Mouse (Mus musculus) cerebellum, adult 2 months (tissue): ENCODE measurements around the gene Nlrp9c. TPM values are rescaled to one million over a fixed set of nuclear protein-coding genes. Genes with fewer than 3 reads are reported as not detected.
"Not testable (repeated sequence)": the region's sequence is repeated elsewhere in the genome, so short reads cannot be mapped to it uniquely, and the experiment has no call there.

ENCODE experiments used
- DNase-seq, 2 experiments: peaks; one replicate each; pipeline ENCODE4 v3.0.0; 2021
- H3K27ac ChIP-seq: fragments of 200-500 bp; 2 replicates; pipeline ENCODE4 v1.5.1; 2012; ENCODE audit warnings: low read length, control low read depth, inconsistent platforms; ENCODE audit not compliant: insufficient read depth
- H3K27me3 ChIP-seq: fragments of 200-500 bp; 2 replicates; pipeline ENCODE4 v1.6.1; 2012; ENCODE audit warnings: inconsistent platforms, mild to moderate bottlenecking, low read length, moderate library complexity; ENCODE audit not compliant: control insufficient read depth, insufficient read depth
- H3K4me1 ChIP-seq: fragments of 200-500 bp; 2 replicates; pipeline ENCODE4 v1.6.1; 2011; ENCODE audit warnings: low read length; ENCODE audit not compliant: control insufficient read depth, insufficient read depth
- H3K4me3 ChIP-seq: fragments of 200-500 bp; replicated peaks from 2 replicates; pipeline ENCODE3; 2011; ENCODE audit warnings: mild to moderate bottlenecking, low read depth, low read length, control low read depth; ENCODE audit not compliant: insufficient read depth
- CTCF ChIP-seq: fragments of 200-500 bp; IDR thresholded peaks from 2 replicates; pipeline ENCODE4 v1.5.1; 2011; ENCODE audit warnings: low read depth, mild to moderate bottlenecking, control low read depth, low read length, moderate library complexity, borderline replicate concordance; ENCODE audit not compliant: insufficient read depth
- POLR2A ChIP-seq: fragments of 200-500 bp; IDR thresholded peaks from 2 replicates; pipeline ENCODE4 v1.6.1; 2011; ENCODE audit warnings: low read length, control low read depth, borderline replicate concordance; ENCODE audit not compliant: insufficient read depth
- WGBS: fragments of 180-500 bp; shearing (Covaris S2); methylation state at CpG from one replicate; pipeline ENCODE4 v1.1.7; 2018; 5-methylcytosine and 5-hydroxymethylcytosine counted together
- polyA plus RNA-seq: library from polyadenylated mRNA; depleted of rRNA; stranded (reverse); fragments of >200 nt; gene quantifications from 2 replicates; pipeline ENCODE4 v1.2.3, GENCODE M21; 2012; rRNA removed

The Nlrp9c gene
- polyA plus RNA-seq: not detected in 2 replicates

DNA sequence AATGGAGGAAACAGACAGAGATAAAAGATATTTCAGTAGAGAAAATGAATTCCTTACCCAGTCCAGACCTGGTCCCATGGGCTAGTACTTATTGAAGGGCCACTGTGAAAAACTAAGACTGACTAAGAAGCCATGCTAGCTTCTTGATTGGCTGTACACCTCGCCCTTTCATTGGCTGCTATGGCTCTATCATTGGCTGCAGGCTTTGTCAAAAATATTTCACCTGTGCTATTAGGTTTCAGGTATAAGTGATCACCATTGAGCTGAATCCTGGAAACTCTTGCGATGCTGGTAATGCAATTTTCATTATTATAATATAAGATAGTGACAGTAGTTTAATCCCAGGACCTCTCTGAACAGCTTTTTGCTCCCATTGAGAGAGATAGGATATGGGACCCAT is at the start of gene Nlrp9c:
Gene Nlrp9c (minus strand): TSS at position 101 of the 400 bp plus-strand sequence.
- H3K27ac ChIP-seq, DNase-seq, H3K27me3 ChIP-seq, H3K4me3 ChIP-seq, H3K4me1 ChIP-seq: not testable (repeated sequence)
- WGBS: 52% methylated on average over 2 of the region's 2 CpGs

DNA sequence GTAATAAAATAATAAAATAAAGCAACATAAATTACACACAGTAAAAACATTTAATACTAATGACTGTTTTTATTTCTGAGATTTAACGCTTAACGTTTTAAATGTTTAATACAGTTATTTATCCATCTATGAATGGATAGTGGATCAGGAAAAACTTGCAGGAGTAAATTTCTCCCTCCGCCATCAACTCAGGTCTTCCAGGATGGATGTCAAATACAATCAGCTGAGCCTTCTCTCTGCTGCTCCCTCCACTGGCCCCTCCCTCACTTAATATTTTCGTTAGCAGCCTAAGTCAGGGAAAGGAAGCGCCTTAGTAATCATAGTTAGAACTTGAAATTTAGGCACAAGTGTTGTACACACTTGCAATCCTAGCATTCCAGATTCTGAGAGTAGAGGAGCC is 31.3 kb upstream of the Nlrp9c start, which contains the start of gene Nlrp4a:
Gene Nlrp4a (plus strand): TSS at position 301 of the 400 bp plus-strand sequence.
- no peak for DNase-seq
- Histone ChIP-seq H3K27me3 (no peaks in the 10 kb centered on the region), H3K27ac (no peak within 1 kb of the TSS), H3K4me1 (no peaks in the 10 kb centered on the region), H3K4me3 (no peak within 1 kb of the TSS)
- TF ChIP-seq CTCF (no peak), POLR2A (no peak)
- WGBS: 78% methylated on average over 5 of the region's 5 CpGs

DNA sequence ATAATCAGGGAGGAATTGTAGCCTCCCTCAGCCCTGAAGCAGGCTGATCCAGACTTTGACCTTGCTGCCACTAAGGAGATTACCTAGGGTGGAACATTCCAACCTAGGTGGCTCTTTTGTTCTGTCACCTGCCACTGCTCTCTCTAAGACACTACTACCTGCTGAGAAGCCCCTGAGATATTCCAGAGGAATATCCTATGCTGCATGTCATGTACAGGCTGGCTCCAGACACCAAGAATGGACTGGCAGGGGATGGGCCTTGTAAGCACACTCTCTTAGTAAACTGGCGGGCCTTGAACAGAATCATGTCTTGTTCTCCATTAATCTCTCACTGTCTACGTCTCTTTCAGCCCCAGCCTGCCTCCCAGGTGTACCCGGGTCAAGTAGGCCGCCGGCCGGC is 11.7 kb downstream of the Nlrp9c start:
- not testable (repeated sequence) for DNase-seq, H3K4me1 ChIP-seq, H3K27me3 ChIP-seq, H3K4me3 ChIP-seq, H3K27ac ChIP-seq
- WGBS: 76% methylated on average over 6 of the region's 6 CpGs

DNA sequence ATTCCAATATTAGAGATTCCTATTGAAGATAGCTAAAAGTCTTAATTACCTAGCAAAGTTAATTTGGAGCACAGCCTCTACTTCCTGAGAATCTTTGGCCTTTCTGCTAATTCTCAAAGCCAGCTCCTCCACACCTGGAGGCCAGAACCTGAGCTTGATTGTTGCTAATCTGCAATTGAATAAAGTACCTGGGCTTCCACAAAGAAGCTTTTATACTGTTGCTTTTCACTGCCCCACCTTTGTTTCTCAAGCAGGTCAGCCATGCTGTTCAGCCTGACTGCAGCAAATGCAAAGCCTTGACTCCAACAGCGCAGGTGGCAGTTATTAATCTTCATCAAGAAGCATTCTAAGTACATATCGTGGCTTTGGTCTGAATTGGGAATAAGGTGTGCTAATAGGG is 12.4 kb downstream of the Nlrp9c start:
- H3K27me3 ChIP-seq, H3K27ac ChIP-seq, H3K4me3 ChIP-seq, DNase-seq, H3K4me1 ChIP-seq: not testable (repeated sequence)
- 74% methylated on average over 2 of the region's 2 CpGs for WGBS

DNA sequence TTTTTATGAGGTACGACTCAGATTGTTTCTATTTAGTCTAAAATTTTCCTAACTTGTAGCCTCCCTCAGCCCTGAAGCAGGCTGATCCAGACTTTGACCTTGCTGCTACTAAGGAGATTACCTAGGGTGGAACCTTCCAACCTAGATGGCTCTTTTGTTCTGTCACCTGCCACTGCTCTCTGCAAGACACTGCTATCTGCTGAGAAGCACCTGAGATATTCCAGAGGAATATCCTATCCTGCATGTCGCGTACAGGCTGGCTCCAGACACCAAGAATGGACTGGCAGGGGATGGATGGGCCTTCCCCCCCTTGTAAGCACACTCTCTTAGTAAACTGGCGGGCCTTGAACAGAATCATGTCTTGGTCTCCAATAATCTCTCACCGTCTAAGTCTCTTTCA is 16.8 kb downstream of the Nlrp9c start:
- H3K4me1 ChIP-seq, H3K27ac ChIP-seq, H3K4me3 ChIP-seq, H3K27me3 ChIP-seq, DNase-seq: not testable (repeated sequence)
- WGBS: 80% methylated on average over 5 of the region's 5 CpGs

DNA sequence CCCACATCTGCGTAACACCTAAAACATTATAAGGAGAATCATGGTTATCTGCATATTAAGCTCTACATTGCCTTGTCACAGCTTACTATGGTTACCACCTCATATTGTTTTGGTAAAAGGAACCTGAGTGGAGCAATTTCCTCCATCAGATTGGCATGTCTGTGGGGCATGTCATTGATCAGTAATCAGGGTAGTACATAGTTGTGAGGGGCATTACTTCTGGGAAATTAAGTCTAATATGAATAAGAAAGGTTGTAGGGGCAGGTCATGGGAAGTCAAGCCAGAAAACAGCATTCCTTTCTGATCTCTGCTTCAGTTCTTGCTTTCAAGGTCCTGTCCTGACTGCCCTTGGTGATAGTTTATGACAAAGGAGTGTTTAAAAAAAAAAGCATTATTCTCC is 22.7 kb downstream of the Nlrp9c start:
- DNase-seq: no peak
- H3K27ac ChIP-seq: no peak overlapping the region
- no peak for TF ChIP-seq CTCF
- TF ChIP-seq POLR2A: no peak
- whole genome bisulfite sequencing: 90% methylated on average over 1 of the region's 1 CpGs
- H3K4me3 ChIP-seq: no peak overlapping the region
- no peaks in the 10 kb centered on the region for H3K4me1 ChIP-seq
- no peaks in the 10 kb centered on the region for H3K27me3 ChIP-seq

DNA sequence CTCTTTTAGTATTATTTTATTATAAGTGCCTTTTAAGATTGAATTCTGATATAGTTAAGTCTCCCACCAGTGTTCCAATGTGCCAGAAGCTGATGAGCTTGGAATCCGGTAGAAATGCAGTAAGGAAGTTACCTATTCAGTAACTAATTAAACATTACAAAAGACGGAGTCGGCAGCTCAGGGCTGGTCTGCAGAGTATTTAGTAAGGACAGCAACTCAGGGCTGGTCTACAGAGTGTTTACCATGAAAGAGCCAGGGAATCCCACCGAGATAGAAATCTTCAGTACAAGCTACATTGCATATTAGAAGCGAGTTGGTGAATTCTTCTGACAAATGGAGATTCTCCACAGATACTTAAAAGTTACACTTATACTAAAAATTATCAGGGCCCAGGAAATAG is 30.3 kb downstream of the Nlrp9c start:
- not testable (repeated sequence) for H3K27ac ChIP-seq, DNase-seq, H3K4me3 ChIP-seq, H3K4me1 ChIP-seq, H3K27me3 ChIP-seq
- WGBS: 88% methylated on average over 5 of the region's 5 CpGs

DNA sequence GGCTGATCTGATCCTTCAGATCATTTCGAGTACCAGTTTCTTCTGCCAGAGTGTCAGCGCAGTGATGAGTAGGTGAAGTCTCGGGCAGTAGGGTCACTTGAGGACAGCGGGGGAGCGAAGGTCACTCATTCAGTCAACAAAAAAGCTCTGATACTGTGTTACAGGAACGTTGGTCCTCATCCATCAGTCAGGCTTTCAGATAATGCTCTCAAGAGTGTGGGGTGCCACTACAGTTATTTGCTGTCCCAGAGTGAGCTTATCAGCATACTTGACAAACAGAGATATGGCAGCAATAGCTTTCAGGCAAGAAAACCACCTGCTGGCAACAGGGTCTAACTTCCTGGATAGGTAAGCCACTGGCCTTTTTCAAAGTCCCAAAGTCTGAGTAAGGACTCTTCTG is 46.8 kb downstream of the Nlrp9c start:
- H3K4me3 ChIP-seq, H3K4me1 ChIP-seq, H3K27me3 ChIP-seq, H3K27ac ChIP-seq, DNase-seq: not testable (repeated sequence)
- WGBS: 80% methylated on average over 6 of the region's 6 CpGs

DNA sequence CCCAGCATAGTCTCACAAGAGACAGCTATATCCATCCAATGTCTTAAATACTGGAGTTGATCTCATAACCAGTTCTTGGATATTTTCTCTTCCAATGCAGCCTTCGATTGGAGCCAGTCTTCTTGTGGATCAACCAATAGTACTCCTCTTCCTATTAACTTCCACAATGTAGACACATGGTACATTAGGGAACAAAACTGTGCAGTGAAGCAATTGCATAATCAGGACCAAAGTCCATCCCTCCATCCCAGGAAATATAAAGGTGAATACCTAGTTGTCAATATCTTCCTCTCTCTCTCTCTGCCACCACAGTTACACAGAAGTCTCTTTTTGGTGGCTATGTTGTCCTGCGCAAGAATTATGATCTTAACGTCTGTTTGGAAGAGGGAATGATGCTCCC is 51.2 kb downstream of the Nlrp9c start:
- H3K27ac ChIP-seq, H3K4me3 ChIP-seq, DNase-seq, H3K27me3 ChIP-seq, H3K4me1 ChIP-seq: not testable (repeated sequence)
- WGBS: 76% methylated on average over 2 of the region's 3 CpGs

DNA sequence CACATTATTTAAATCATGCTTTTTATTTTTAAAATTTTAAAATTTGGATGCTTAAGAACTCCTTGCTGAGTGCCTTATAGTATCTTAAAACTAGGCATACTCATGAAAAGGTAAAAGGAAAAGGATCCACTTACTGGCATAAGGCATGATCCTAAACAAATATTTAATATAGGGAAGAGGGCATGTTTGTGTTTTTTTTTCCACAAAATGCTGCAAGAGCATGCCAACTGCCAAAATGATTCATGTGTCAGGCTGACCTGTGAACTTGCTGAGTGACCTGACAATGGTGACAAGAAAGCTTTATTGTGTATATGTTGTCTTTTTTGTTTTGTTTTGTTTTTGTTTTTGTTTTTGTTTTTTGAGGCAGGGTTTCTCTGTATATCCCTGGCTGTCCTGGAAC is 53.3 kb downstream of the Nlrp9c start:
- not testable (repeated sequence) for H3K27ac ChIP-seq, DNase-seq, H3K4me1 ChIP-seq, H3K4me3 ChIP-seq, H3K27me3 ChIP-seq

DNA sequence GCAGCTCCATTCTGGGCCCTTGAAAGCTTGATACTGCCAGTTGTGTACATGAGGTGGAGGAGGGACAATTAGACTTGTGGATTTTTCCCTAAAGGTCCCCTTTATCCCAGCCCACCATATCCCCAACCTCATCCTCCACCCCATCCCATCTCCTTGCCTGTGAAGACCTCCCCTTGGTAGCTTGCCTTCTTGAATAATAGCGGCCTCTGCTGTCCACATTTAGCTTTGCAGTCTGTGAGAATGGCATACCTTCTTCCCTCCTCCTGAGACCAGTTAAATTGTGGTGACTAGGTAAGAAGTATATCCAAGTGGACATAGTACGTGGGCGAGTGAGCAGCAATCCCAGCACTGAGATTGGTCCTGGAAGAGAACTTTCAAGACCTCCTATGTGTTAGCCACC is 83.1 kb downstream of the Nlrp9c start:
- H3K27me3 ChIP-seq, H3K4me3 ChIP-seq, DNase-seq, H3K27ac ChIP-seq, H3K4me1 ChIP-seq: not testable (repeated sequence)
- 69% methylated on average over 3 of the region's 3 CpGs for WGBS

DNA sequence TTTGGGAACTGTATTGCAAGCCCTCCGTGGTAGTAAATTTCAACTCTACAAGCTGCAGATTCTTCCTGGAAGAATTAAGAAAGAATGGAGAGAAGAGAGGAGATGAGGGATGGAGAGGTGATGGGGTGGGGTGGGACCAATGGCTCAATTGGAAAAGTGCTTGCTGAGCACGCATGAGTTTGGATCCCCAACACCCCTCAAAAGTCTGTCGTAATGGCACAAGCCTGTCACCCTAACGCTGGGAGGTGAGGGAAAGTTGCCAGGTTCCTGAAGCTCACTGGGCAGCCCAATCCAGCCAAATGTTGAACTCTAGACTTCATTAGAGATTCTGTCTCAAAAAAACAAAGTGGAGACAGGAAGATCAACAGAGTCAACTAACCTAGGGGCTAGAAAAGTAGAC is 87.7 kb downstream of the Nlrp9c start:
- H3K27ac ChIP-seq, H3K4me3 ChIP-seq, H3K27me3 ChIP-seq, H3K4me1 ChIP-seq, DNase-seq: not testable (repeated sequence)
- WGBS: 76% methylated on average over 4 of the region's 4 CpGs

DNA sequence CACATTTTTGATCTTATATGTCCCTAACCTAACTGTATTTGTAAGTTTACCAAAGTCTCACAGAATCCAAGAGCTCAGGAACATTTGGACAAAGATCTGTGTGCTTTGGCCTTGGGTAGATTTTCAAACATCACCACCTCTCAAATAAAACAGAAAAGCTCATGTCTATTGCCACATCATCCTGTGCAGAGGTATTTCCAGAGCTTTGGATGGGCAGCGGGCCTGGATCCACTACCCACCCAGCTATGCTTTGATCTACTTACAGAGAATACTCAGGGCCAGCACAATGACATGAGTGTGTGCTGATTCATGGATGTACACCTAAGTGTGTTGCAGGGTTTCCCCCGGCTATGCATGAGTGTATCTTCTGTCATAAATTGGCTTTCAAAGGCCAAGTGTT is 88.3 kb downstream of the Nlrp9c start:
- H3K4me3 ChIP-seq, H3K27ac ChIP-seq, H3K4me1 ChIP-seq, H3K27me3 ChIP-seq, DNase-seq: not testable (repeated sequence)
- WGBS: 83% methylated on average over 2 of the region's 2 CpGs
